Mouse (Mus musculus) lung, adult 2 months (tissue): ENCODE measurements around the gene Kcnj10. TPM values are rescaled to one million over a fixed set of nuclear protein-coding genes. Genes with fewer than 3 reads are reported as not detected.

Experiments used
- DNase-seq: peaks from one replicate; pipeline ENCODE4 v3.0.0; 2022
- H3K4me1 ChIP-seq: fragments of 200-500 bp; 2 replicates; pipeline ENCODE4 v1.6.1; 2011; ENCODE audit warnings: low read length; ENCODE audit not compliant: control insufficient read depth, insufficient read depth
- H3K4me3 ChIP-seq: fragments of 200-500 bp; replicated peaks from 2 replicates; pipeline ENCODE3; 2011; ENCODE audit warnings: low read depth, mild to moderate bottlenecking, control low read depth, low read length; ENCODE audit errors: extremely low read depth
- CTCF ChIP-seq: fragments of 200-500 bp; IDR thresholded peaks from 2 replicates; pipeline ENCODE4 v1.5.1; 2011; ENCODE audit warnings: mild to moderate bottlenecking, low read length, control low read depth; ENCODE audit not compliant: insufficient read depth
- POLR2A ChIP-seq: fragments of 200-500 bp; IDR thresholded peaks from 2 replicates; pipeline ENCODE4 v1.6.1; 2011; ENCODE audit warnings: low read depth, mild to moderate bottlenecking, control low read depth, low read length, borderline replicate concordance; ENCODE audit errors: extremely low read depth
- WGBS: fragments of 180-500 bp; shearing (Covaris S2); methylation state at CpG from one replicate; pipeline ENCODE4 v1.1.7; 2018; 5-methylcytosine and 5-hydroxymethylcytosine counted together
- polyA plus RNA-seq: library from polyadenylated mRNA; depleted of rRNA; stranded (reverse); fragments of >200 nt; gene quantifications from 2 replicates; pipeline ENCODE4 v1.2.3, GENCODE M21; 2012; rRNA removed

Gene Kcnj10
- polyA plus RNA-seq, 1 experiment = 0.28 TPM

DNA sequence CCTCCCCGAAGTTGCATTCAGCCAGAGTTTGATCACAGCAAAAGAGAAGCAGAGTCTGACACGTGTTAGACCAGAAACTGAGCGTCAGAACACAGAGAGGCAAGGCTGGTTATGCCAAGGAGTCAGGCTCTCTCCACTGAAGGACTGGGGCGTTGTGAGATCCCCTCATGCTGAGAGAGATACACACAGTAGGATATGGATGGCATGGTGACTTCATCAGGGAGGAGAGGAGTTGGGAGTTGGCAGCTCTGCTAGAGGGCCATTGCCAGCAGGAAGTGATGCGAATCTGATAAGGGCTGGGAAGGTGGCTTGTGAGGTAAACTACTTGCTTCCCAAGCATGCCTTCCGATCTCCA is 73.2 kb downstream of the Kcnj10 start:
- WGBS = 70% methylated on average over 6 of the region's 6 CpGs
- no peak for DNase-seq
- no peak for TF ChIP-seq CTCF
- no peak for TF ChIP-seq POLR2A
- Histone ChIP-seq H3K4me3 (no peak overlapping the region), H3K4me1 (no peaks in the 10 kb centered on the region)

DNA sequence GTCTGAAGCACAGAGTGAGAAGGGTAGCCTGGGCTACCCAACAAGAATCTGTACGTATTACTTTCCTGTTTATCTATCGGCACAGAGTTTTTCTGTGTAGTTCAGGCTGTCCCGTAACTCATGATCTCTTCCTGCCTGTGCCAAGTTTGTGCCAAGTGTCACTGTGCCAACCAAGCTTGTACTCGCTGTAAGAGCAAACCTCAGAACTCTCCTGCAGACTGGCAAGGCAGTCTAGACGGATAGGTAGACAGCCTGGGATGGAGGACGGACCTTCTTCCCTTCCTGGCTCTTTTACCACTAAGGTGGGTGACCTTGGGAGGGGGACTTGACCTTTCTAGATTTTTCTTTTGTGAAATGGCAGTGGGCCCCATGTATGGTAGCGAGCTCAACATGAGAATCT is 74.1 kb downstream of the Kcnj10 start:
- TF ChIP-seq POLR2A = no peak
- no peak for TF ChIP-seq CTCF
- H3K4me1 ChIP-seq = no peaks in the 10 kb centered on the region
- DNase-seq = no peak
- no peak overlapping the region for H3K4me3 ChIP-seq
- WGBS = 71% methylated on average over 7 of the region's 7 CpGs

DNA sequence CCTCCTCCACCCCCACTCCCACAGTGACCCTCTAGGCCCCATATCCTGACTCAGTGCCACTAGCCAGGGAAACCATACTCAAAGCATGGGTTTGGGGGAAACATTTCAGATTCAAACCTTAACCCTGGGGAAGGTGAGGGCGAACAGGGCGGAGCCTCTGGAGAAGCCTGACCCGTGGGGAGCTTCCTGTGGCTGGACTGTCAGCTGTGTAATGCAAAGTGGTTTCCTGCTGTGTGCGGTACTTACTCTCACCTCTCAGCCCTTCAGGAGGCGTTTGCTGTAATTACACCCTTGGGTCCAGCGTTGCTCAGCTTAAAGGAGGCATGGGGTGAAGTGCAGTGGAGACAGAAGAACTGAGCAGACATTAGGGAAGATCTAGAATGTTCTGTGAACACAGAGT is 77.2 kb downstream of the Kcnj10 start:
- DNase-seq = no peak
- no peak for TF ChIP-seq POLR2A
- no peak for TF ChIP-seq CTCF
- 34% methylated on average over 6 of the region's 6 CpGs for WGBS
- Histone ChIP-seq H3K4me1 (no peaks in the 10 kb centered on the region), H3K4me3 (no peak overlapping the region)

DNA sequence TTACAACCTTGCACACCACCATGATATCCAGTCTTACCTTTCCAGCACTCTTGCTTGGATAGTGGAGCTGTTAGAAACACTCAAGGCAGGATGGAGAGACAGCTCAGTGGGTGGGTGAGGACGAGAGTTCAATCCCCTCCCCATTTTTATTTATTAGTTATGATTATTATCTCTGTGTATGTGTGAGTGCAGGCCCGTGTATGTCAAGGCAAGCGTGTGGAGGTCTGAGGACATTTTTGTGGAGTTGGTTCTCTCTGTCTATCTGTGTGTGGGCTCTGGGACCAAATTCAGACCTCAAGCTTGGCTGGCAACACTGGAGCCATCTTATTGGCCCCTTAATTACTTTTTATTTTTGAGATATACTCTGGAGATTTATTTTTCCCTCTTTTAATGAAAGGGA is 77.6 kb downstream of the Kcnj10 start:
- no peak overlapping the region for H3K4me3 ChIP-seq
- TF ChIP-seq CTCF (no peak), POLR2A (no peak)
- WGBS = 56% methylated on average over 3 of the region's 3 CpGs
- no peak for DNase-seq
- H3K4me1 ChIP-seq = no peaks in the 10 kb centered on the region

DNA sequence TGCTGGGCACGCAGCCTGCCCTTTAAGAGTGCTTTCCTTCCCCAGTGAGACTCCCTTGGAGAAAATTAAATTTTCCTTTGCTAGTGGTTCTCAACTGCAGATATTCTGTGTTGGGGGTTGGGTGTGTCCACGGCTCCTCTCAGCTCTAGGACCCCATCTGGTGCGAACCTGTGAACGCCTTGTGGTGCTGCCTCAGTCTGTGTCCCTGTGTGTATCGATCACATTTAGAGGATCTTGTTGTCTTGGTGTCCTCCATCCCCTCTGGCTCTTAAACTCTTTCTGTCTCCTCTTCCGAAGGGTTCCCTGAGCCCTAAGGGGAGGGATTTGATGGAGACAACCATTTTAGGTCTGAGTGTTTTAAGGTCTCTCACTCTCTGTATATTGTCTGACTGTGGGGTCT is 79.2 kb downstream of the Kcnj10 start:
- WGBS = 78% methylated on average over 6 of the region's 6 CpGs
- no peak for DNase-seq
- Histone ChIP-seq H3K4me3 (no peak overlapping the region), H3K4me1 (no peaks in the 10 kb centered on the region)
- TF ChIP-seq CTCF = no peak
- TF ChIP-seq POLR2A = no peak

DNA sequence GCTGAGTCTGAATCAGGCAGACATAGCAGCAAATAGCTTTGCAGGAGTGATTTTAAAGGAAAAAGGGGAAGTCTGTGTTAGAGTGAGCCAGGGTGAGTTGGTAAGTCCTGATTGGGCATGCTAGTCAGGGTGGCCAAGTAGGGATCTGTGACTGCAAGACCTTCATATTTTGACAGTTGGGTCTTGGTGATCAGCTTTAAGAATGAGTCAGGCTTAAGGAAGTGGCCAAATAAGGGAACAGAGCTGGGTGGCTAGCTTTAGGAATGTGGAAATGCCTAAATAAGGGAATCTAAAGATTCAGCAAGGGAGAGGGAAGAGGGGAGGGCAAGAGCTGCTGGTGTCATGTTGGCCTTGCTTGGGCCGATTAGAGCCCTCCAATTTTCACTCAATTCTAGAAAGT is 82.4 kb downstream of the Kcnj10 start:
- 27% methylated on average over 1 of the region's 1 CpGs for WGBS
- Histone ChIP-seq H3K4me3 (no peak overlapping the region), H3K4me1 (no peaks in the 10 kb centered on the region)
- TF ChIP-seq POLR2A (no peak), CTCF (no peak)
- DNase-seq = no peak

Other genes with a start within 250 kb of the Kcnj10 start
- 47.4 and 63.0 TPM in 2 replicates for gene Pex19, start 214.5 kb upstream of the Kcnj10 start, polyA plus RNA-seq
- gene Dcaf8, start 193.1 kb upstream of the Kcnj10 start, polyA plus RNA-seq = 58.0 and 74.9 TPM in 2 replicates
- gene Pea15a, start 134.4 kb upstream of the Kcnj10 start, polyA plus RNA-seq = 88.2 and 137 TPM in 2 replicates
- 3.2 and 49.0 TPM in 2 replicates for gene Casq1, start 121.3 kb upstream of the Kcnj10 start, polyA plus RNA-seq
- gene Atp1a4, start 82.8 kb upstream of the Kcnj10 start, polyA plus RNA-seq = 0.05 and 1.2 TPM in 2 replicates
- gene Igsf8, start 79.6 kb upstream of the Kcnj10 start, polyA plus RNA-seq = 90.8 and 105 TPM in 2 replicates
- 56.1 and 93.0 TPM in 2 replicates for gene Atp1a2, start 43.1 kb upstream of the Kcnj10 start, polyA plus RNA-seq
- 0.08 TPM in 1 of 2 replicates, not detected in the other for gene Kcnj9, start 11.9 kb upstream of the Kcnj10 start, polyA plus RNA-seq
- gene Pigm, start 35.3 kb downstream of the Kcnj10 start, polyA plus RNA-seq = 8.2 and 9.1 TPM in 2 replicates
- 10.6 and 15.2 TPM in 2 replicates for gene Slamf9, start 134.1 kb downstream of the Kcnj10 start, polyA plus RNA-seq
- gene Igsf9, start 140.6 kb downstream of the Kcnj10 start, polyA plus RNA-seq = 11.1 and 11.8 TPM in 2 replicates
- gene Tagln2, start 158.8 kb downstream of the Kcnj10 start, polyA plus RNA-seq = 585 and 594 TPM in 2 replicates
- 7.1 and 7.3 TPM in 2 replicates for gene Cfap45, start 179.6 kb downstream of the Kcnj10 start, polyA plus RNA-seq
- gene Vsig8, start 214.7 kb downstream of the Kcnj10 start, polyA plus RNA-seq = 0.37 and 12.5 TPM in 2 replicates
- 2.0 and 2.9 TPM in 2 replicates for gene Slamf8, start 249.4 kb downstream of the Kcnj10 start, polyA plus RNA-seq